Mouse (Mus musculus) neutrophil, adult 5-6 weeks (primary cell): ENCODE results near the gene Mbnl1. TPM values are rescaled to one million over a fixed set of nuclear protein-coding genes. Genes with fewer than 3 reads are reported as not detected.

Experiments
- ATAC-seq: fragments of 151-379, 151-347 bp; 2 replicates; pipeline ENCODE4 v1.8.0; 2017; ENCODE audit warnings: mild to moderate bottlenecking, moderate TSS enrichment; ENCODE audit not compliant: insufficient number of reproducible peaks, poor library complexity, low FRiP score, severe bottlenecking; ENCODE audit errors: extremely low read depth
- total RNA-seq: library from RNA; stranded (forward); fragments of 200-1000 nt; gene quantifications from 2 replicates; pipeline ENCODE4 v1.2.3, GENCODE M21; 2017

Gene Mbnl1
- total RNA-seq, 1 experiment from 2014 or later: 586 TPM

- ATAC-seq: 0 out of 2 replicates have a peak, but pooled peaks have one; percentile 10
Measured at GRCm38 (mm10) chr3:60485987-60486712, 13.5 kb downstream of the Mbnl1 start.

DNA sequence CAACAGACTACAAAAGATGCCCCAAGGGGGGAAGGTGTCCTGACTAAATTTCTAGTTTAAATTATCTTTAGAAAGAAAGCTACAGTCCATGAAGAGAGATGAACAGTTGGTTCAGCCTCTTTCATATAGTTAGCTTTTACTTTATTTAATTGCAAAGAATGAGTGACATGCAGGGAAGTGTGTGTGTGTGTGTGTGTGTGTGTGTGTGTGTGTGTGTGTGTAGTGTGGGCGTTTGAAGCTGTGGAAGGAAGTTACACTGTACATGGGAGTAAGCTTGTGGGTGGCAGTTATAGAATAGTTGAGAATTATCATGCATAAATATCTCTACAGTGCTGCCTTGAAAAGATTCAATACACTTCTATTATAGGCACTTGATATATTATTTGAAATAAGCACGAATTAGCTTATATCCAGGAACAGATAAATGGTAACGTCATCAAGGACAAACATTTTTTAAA lies 14.1 kb downstream of the Mbnl1 start:
- no peak for ATAC-seq

DNA sequence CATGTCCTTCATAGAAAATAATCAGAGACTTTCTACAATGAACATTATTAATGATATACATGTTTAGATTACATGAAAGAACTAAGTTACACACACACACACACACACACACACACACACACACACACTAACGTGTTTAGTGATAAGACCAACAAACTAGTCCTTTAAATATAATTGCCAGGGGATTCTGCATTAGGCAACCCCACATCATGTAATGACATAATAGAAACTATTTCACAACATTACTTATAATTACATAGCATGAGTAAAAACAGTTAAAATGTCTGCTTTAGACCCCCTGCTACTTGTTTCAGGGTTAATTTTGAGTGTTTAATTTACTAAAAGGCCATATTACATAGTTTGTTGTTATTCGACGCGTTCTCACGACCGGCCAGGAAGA lies 16.9 kb downstream of the Mbnl1 start:
- no peak for ATAC-seq

DNA sequence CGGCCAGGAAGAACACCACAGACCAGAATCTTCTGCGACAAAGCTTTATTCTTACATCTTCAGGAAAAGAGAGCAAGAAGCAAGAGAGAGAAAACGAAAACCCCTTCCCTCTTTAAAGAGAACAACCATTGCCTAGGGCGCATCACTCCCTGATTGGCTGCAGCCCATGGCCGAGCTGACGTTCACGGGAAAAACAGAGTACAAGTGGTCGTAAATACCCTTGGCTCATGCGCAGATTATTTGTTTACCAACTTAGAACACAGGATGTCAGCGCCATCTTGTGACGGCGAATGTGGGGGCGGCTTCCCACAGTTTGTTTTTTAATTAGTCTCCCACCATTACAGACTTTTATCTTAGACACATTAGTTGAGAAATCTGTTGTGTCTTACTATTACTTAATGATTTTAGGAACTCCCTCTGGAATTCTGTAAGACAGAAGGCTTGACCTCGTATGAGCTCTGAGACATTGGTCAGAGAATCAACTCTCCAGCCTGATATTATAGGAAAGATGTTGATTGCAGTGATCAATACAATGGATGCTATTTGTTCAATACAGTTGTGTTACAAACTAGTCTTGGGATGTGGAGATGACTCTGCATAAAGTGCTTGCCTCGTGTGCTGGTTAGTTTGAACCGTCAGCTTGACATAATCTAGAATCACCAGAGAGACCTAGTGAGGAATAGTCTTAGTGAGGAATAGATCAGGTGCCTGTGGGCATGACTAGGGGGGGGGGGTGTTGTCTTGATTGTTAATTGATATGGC lies 22.3 kb downstream of the Mbnl1 start:
- 0 out of 2 replicates have a peak, but pooled peaks have one; percentile 13 for ATAC-seq

DNA sequence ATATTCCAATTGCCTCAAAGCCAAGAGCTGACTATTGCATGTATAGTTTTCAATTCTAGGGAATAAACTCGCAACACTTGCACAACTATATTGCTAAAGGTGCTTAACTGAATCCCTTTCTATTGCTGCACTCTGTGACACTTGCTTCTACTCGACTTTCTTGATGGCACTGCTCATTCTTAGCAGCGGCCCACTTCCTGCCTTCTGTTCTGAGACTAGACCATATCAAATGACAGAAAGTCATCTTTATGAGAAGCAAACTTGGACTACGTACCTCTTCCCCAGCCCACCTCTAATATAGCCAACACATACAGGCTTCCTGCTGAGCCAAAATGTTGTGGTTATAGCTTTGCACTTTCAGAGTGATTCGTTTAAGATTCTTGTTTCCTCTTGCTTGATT lies 23.6 kb downstream of the Mbnl1 start:
- ATAC-seq: peak; percentile 30; the same call in 1 of the 2 replicates

DNA sequence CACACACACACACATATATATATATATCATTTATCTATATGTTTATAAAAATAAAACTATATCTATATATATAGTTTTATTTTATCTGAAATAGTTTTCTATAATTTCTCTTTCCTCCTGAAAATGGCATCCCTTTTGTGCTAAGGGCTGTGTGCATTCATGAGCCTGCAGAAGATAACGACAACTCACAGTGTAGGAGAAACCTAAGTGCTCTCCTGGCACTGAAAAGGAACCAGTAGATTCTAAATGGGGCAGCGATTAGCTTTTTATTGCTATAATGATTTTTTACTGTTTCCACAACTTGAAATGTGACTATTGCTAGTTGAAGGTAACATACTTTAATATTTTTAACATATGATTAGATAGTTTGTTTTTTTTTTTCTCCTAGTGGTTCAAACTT lies 25.5 kb downstream of the Mbnl1 start:
- ATAC-seq: no peak

DNA sequence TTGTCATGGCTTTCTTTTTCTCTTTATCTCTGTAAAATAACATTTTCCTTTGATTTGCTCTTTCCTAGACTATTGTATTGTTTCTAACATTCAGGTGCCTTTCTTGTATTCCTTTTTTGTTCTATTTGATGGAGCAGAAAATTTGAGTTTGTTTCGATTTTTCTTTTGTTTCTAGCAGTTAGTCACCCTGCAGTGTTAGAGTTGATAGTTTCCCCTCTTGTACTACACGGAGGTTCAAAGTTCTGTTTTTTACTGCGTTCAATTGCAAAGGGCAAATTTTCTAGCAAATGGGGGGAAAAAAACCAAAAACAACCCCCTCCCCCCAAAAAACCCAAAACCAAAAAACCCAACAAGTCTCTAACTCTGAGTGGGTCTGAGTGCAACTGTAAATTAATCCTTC lies 26.0 kb downstream of the Mbnl1 start:
- ATAC-seq: no peak

- no peak for ATAC-seq
Measured at GRCm38 (mm10) chr3:60499157-60499578, 26.5 kb downstream of the Mbnl1 start.

GRCm38 (mm10) chr3:60499718-60500450 lies 27.3 kb downstream of the Mbnl1 start:
- no peak for ATAC-seq

DNA sequence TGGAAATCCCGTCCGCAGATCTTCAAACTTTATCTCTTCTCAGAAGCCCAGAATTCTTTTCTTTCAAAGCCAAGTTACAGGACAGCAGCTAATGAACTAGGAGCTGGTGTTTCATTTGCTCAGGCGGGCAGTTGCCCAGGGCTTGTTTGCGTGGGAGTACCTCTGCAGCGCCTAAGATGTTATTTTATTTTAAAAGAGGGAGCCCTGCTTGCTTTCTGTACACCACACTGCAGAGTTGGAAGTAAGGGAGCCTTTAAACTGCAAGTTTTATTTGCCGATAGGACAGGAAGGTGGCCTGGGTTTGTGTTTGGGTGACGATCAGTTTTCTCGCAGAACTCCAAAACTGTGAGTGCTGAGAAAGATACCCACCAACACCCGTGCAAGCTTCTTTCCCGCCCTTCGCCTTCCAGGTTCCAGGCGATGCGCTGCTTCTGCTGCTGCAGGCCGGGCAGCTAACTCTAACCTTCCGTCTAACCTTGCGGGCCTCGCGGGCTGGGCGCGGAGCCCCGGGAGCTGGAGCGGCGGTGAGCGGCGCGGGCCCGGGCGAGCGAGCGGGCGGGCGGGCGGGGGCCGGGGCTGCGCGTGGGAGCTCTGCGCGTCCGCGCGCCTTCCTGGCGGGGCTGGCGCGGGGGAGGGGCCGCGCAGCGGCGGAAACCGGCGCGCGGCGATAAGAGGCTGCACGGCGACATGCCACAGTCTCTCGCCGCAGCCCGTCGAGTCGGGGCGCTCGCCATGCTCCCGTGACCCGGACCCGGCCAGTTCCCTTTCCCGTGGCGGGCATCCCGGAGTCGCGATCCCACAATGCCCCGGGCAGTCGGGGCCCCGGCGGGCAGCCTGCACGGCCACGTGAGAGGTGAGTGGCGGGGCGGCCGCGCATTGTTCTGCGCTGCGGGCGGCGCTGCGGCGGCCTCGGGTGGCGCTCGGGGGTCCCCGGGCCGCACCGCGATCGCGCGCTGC lies 28.2 kb downstream of the Mbnl1 start:
- ATAC-seq: peak; percentile 42

DNA sequence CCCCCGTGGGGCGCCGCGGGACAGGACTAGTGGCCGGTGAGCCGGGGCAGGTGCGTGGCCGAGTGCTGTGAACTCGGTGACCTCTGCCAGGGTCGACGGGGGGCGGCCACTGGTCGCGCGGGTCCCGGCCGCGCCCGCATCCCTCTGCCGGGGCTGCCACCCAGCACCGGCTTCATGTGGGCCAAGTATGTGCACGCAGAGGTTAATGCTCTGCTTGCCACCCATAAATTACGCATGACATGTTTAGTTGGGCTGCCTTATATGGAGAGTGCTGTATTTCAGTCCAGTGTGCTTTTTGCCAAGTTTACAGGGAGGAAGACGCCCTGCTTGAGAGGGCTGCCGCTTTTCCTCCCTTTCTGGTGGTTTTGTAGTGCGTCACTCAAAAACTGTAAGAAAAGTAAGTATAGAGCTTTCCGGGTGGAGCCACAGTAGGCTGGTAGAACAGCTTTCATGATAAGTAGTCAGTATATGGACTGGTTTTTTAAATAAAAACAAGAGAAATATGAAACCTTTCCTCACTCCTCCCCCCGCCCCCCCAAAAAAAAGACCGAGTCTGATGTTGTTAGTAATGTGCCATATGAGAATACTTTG lies 29.0 kb downstream of the Mbnl1 start:
- peak; percentile 65 for ATAC-seq

- ATAC-seq: no peak
Measured at GRCm38 (mm10) chr3:60502155-60502987, 29.7 kb downstream of the Mbnl1 start.

GRCm38 (mm10) chr3:60503196-60503595 lies 30.6 kb downstream of the Mbnl1 start:
- ATAC-seq: no peak

DNA sequence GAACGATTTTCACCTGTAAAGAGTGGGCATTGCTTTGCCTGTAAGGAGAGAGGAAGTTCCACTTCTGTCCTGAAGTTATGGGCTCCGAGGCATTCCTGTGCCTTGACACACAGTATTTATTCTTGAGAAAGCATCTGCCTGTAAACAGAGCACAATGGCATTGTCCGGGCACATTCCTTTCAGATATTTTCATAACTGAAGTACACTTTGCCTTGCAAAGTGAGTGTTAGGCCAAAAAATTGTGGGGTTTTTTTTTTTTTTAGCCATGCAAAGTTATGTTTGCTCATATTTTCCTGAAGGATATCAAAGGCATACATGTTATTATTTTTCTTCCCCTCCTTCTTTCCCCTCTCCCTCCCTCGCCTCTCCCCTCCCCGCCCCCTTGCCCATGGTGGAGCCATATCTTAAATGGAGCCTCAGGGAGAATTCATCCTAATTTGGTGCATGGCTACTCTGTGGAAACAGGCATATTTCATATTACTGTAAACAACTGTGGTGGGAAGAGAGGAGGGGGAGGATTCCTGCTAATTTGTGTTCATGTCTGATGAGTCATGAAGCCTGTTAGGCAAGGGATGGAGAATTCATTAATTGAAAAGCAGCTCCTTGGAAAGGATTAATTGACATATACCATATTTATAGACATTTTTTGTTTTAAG lies 32.3 kb downstream of the Mbnl1 start:
- ATAC-seq: no peak

GRCm38 (mm10) chr3:60506821-60507220 lies 34.2 kb downstream of the Mbnl1 start:
- no peak for ATAC-seq

DNA sequence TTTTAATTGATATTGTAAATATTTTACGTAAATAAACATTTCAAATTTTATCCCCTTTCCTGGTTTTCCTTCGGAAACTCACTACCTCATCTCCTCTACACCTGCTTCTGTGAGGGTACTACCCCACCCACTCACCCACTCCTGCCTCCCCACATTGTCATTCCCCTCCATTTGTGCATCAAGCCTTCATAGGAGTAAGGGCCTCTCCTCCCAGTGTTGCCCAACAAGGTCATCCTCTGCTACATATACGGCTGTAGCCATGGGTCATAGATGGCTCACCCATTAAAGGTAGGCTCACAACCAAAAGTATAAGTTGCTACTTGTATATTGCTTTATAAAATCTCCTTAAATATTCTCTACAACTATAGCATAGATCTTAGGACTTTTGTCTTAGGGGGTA lies 34.9 kb downstream of the Mbnl1 start:
- ATAC-seq: no peak

GRCm38 (mm10) chr3:60507979-60508378 lies 35.3 kb downstream of the Mbnl1 start:
- no peak for ATAC-seq
